Mouse (Mus musculus) cerebellum, adult 8-10 months (tissue): Measurements from ENCODE around the gene Tox3.

Experiments
- DNase-seq: peaks from one replicate; pipeline ENCODE4 v3.0.0; 2022

Tox3 gene

GRCm38 (mm10) chr8:90232501-90232900 is 115.6 kb downstream of the Tox3 start:
- no peak for DNase-seq

- DNase-seq = no peak
These were observed 124.0 kb downstream of the Tox3 start for GRCm38 (mm10) chr8:90224172-90224571.

GRCm38 (mm10) chr8:90209105-90210037 is 138.8 kb downstream of the Tox3 start:
- no peak for DNase-seq
